Mouse (Mus musculus) gonadal fat pad, adult 2 months (tissue): ENCODE measurements around the gene 2510039O18Rik. TPM values are rescaled to one million over a fixed set of nuclear protein-coding genes. Genes with fewer than 3 reads are reported as not detected.

ENCODE experiments used
- DNase-seq: peaks from one replicate; pipeline ENCODE4 v3.0.0-alpha.2; 2012; ENCODE audit warnings: low read depth
- polyA plus RNA-seq: library from polyadenylated mRNA; depleted of rRNA; stranded (reverse); fragments of >200 nt; gene quantifications from 2 replicates; pipeline ENCODE4 v1.2.3, GENCODE M21; 2012

2510039O18Rik gene
- polyA plus RNA-seq, 1 experiment: 67.2 TPM

DNA sequence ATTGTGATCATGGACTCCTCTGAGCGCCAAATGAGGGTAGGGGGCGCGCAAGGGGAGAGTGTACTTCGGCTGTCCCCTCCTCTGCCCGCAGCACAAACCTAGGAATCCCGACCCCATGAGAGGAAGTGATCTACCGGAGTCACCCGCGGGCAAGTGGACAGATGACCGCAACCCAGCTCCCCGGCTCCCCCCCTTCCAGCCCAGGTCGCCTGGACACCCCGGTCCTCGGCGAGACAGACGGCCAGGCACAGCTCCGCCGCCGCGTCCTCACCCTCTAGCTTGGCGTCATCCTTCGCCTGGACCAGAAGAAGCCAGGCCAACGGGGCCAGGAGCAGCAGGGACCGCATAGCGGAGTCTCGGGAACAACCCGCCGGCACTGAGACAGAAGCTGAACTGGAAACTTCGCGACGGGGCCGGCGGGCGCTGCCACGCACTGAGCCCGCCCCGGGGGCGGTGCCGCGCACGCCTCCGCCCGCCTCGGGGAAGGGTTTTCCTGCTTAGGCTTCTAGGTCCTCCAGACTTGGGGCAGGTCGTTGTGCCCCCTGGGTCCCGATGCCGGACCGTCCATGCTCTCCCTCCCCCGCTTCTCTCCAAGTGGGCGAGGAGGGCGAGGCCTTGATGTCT is 4.3 kb upstream of the 2510039O18Rik start, which contains the start of gene Plod1:
Gene Plod1 (minus strand): TSS at position 437 of the 624 bp plus-strand sequence.
- DNase-seq: no peak

DNA sequence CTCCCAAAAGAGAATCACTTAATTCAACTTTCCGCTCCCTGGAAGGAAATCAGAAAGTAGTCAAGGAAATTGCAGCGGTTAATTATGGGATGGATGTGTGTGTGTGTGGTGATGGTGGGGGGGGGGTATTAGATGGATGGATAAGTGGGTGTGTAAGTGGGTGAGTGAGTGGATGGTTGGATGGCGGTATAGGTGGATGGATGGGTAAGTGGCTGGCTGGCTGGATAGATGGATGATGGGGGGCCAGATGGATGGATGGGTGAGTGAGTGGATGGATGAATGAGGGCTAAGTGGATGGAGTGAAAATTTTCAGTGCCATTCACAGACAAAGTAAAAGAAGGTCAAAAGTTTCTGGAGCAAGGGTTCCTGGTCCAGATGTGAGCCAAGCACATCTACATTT is 3.7 kb upstream of the 2510039O18Rik start:
- DNase-seq: no peak

DNA sequence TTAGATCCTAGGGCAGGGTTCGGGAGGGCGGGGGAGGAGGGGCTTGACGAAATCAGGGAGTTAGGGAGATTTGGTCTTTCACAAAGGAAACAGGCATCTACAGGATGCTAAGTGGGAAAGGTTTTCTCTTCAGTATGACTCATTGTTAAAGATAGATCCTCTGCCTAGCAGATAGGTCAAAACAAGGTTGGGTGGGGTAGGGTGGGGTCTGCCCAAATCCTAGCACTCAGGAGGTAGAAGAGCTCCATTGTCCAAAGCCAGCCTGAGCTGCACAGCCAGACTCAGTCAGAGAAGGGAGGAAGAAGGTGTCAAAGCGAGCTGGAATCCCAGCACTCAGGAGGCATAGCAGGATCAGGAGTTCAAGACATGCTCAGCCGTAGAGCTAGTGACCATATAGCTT is 3.2 kb upstream of the 2510039O18Rik start:
- no peak for DNase-seq

DNA sequence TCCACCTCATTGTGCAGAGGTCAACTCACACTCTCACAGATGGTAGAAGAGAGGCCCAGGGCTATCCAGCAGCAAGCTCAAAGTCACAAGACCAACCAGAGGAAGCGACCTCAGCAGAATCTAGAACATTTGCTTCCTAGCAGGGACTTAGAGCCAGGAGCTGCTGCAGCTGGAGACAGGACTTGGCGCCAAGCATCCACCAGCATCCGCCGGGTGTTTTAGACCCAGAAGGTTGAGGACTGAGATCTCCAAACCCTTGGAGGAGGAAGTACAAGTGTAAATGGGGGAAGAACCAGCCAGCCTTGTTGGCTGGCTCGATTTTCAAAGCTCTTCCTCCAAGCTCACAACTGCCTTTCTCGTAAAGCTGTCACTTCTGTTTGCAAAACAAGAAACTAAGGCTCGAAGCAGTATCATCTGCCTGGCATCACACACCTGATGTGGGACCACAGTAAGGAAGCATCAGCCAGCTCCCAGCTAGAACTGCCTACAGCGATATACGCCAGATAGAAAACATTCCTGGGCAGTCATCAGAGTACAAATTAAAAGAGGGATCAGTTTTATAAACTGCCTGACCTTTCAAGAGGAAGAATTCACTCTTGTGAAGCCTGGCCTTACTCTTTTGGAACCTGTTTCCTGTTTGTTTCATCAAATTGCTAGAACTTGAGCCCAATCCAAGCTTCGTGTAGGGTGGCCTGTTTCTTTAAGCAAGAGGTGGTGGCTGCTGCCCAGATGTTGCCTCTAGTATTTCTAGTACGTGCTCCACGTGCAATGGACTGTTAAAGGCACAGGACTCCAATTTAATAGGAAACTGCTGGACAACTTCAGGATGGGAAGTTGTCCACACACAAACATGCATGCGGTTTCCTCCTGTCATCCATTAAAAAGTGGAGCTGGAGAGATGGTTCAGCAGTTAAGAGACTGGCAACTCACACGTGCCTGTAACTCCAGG is 2.3 kb upstream of the 2510039O18Rik start:
- DNase-seq: no peak

DNA sequence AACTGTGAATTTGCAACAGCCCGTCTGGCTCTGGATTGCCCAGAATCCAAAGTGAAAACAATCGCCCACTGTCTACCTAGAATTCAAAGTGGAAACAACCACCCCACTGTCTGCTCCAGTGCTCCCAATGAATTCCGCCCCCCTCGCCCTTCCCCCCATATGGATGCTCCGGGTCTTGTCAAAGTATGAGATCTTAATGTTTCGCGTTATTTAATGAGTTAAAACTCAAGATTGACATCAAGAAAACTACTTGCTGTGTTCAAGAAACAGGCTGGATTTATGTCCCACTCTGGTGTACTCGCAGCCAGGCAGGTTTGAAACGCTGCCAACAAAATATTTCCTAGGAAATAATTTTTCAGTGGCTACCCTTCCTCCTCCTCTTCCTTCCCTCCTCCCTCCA is 584 bp upstream of the 2510039O18Rik start:
- DNase-seq: no peak

DNA sequence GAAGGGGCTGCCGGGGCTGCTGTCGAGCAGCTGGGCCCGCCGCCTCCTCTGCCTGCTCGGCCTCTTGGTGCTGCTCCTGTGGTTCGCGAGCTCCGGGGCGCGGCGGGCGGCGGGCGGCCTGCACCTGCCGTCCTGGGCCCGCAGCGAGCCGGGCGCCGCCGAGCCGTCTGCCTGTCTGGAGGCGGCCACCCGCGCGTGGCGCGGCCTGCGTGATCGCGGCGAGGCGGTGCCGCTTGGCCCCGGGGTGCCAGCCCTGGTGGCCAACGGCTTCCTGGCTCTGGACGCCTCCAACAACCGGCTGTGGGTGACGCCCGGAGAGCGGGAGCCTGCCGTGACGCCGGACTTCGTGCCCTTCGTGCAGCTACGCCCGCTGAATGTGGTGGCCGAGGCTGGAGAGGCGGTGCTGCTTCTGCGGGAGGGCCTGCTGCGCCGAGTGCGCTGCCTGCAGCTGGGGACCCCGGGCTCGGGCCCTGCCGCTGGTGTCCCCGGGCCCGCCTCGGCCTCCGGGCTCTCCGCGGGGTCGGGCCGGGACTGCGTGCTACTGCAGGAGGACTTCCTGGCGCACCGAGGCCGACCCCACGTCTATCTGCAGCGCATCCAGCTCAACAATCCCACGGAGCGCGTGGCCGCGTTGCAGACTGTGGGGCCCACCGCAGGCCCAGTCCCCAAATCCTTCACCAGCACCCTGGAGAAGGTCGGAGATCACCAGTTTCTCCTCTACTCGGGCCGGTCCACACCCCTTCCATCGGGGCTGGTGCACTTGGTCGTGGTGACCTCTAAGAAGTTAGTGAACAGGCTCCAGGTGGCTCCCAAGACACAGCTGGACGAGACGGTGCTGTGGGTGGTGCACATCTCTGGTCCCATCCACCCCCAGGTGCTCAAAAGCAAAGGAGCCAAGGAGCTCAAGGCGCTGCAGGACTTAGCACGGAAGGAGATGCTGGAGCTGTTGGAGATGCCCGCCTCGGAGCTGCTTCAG is 638 bp downstream of the 2510039O18Rik start:
- no peak for DNase-seq

DNA sequence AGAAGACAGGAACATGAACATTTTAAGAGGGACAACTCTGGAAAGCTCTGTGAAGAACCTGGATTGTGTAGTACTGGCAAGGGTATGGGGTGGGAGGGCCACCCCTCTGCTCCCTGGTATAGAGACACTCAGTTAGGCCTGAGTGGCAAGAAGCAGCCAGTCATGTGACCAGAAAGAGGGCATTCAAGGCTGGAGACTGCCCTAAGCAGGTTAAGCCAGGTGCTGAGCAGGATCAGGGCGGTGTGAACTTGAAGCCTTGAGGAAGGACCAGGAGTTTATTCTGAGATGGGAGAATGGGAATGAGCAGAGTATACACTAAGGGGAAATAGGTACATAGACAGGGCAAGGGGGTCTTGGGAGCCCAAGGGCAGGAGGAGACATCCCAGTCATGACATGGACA is 2.3 kb downstream of the 2510039O18Rik start:
- DNase-seq: no peak

DNA sequence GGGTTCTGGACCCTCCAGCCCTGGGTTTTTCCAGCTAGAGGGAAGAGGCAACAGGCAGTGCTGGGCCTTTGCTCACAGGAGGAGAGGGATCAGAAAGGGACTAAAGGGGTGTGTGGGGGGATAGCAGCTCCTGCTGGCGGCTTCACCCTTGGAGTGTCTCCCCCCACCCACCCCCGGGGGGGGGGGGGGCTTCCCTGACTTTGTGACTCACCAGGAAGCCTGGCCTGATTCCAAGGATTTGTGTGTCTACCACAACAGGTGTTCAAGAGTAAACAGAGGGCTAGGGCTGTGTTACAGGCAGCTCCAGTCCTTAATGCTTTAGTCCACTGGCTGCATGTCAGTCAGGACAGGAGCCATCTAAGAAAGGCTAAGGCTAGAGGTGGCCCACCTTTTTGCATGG is 6.8 kb downstream of the 2510039O18Rik start:
- DNase-seq: no peak

DNA sequence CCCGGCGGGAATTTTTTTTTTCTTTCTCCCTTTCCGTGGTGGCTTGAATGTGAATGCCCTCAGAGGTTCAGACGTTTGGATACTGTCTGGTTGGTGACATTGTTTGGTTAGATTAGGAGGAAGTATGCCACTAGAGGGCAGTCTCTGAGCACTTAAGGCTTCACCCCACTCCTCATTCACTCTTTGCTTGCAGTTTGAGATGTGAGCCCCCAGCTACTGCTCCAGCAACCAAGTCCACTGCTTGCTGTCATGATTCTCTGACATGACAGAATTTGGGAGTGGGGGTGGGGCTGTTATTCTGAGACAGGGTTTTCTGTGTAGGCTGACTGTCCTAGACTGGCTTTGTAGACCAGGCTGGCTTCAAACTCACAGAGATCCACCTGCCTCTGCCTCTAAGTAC is 12.9 kb downstream of the 2510039O18Rik start:
- DNase-seq: no peak

DNA sequence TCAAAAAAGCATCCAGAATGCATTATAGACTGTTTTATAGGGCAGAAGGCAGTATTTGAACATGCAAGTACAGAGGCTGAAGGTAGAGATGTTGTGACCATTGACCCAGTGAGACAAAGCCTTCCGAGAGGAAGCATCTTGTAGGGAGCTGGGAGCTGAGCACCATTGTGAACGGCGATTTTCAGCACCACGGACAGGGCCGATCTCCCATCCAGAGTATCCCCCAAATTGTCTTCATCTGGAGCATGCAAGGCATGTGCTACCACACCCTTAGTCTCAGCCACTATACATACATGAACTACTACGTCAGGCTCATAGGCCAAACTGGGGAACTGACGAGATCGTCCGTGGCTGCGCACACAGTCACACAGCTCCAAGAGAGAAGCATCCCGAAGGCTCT is 16.4 kb downstream of the 2510039O18Rik start:
- DNase-seq: no peak

DNA sequence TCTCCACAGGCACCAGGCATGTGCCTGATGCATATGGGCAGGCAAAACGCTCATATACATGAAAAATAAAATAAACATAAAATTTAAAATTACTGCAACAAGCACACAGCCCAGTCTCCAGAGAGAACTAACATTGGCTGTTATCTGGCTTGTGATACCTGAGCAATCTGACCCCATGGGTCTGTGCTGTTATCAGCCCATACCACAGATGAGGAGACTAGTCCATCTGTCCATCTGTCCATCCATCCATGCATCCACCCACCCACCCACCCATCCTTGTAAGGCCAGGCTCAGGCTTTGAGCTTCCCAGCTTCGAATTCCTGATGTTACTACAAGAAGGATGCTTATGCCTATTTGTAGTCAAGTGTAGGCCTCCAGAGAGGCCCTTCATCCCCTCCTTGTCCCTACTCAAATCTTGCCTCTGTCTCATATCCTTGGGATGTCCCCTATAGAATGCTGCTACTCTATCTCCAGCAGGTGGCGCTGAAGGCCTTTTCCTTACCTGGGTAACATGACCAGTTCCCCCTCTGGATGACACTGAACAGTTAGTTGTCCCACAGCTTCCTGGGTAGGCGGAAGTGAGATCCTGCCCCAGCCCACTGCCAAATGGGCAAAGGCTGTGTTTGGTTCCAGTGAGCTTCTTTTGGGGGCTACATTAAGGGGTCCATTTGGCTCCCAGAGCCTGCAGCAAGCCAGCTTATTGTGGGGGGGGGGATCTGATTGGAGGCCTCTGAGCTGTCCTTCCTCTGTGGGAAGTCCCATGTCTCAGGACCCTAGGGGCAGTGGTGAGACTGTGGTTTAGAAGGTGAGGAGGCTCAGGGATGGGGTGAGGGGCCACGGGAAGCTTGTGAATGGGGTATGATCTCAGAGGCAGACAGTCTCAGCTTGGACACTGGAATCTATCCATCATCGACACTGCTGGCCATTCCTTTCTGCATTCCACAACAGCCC is 19.5 kb downstream of the 2510039O18Rik start:
- no peak for DNase-seq

DNA sequence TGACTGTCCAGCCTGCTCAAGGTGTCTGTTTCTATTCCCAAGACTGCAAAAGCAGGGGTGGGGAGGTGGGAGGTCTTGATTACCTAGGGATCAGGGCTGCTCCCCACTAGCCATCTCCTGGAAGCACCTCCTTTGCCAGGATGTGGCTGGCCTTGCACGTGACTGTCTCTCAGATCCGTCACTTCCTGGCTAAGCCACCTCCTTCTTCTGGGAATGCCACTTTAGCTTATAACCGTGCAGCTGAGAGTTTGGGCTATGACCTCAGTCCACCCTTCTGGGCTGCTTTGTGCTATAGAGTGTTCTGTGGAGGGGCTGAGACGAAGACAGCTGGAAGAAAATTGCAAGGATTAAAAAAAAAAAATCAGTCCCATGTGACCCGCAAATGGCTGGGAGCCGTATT is 22.1 kb downstream of the 2510039O18Rik start:
- DNase-seq: no peak

DNA sequence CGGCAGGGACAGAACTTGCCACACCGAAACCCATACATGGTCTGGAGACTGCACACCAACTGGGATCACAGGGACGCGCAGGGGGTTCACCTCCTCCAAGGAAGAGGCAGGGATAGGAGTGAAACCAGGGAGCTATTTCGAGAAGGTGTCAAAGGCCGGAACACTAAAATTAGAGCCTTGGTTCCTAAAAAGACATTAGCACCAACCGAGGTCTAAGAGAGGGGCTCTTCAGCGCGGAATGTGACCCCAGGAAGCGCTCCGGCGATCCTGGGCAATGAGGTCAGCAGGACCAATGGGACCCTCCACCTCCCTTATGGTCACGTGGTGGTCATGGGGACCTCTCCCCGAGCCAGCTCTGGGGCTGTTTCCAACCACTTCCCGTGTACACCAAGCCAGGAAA is 22.9 kb downstream of the 2510039O18Rik start:
- no peak for DNase-seq

DNA sequence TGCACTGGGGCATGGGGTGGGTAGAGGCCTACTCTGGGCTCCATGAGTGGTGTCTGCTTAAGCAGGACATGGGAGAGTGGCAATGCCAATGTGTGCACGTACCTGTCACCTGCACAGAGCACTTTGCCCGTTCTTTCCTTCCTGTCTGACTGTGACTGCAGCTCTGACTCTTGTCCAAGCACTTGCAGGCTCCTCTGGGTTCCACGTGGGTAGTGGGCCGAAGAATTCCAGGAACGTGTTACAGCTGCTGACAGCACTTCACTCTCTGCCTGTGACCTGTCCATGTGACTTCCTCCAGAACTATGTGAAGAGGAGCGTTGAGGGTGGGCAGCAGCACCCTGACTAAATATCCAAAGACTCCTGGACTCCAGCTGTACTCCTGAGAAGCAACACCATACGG is 25.0 kb downstream of the 2510039O18Rik start:
- DNase-seq: no peak

DNA sequence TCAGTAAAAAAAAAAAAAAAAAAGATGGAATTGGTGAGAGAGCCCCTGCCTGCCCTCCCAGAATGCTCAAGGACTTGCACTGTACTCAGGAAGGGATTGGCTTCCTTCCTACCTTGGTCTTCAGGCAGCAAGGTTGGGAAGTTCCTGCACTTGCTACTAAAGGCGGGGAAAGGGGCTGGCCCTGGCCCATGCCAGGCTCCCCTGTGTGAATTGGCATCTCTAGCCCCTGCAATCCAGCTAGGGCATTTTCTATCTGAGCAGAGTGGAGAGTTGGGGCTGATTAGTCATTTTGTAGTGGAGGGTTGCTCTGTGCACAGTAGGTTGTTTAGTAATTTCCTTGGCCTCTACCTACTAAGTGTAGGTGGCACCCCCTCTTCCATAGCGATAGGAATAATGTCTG is 28.1 kb downstream of the 2510039O18Rik start:
- DNase-seq: no peak

DNA sequence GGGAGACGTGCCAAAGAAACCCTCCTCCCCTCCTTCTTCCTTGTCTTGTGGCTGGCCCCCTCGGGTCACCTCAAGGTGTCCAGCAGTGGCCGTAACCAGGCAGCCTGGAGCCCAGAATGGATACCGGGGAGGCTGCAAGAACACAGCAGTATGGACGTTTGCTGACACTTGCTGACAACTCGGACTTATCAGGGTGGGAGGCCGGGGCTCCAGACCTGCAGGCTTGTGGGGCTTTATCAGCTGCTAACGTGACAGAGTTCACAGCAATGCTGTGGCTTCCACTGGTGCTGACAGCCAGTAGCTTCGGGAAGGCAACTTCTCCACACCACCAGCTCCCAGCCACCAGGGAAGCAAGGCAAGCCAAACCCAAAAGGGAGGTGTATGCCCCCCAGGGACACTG is 28.6 kb downstream of the 2510039O18Rik start:
- no peak for DNase-seq

DNA sequence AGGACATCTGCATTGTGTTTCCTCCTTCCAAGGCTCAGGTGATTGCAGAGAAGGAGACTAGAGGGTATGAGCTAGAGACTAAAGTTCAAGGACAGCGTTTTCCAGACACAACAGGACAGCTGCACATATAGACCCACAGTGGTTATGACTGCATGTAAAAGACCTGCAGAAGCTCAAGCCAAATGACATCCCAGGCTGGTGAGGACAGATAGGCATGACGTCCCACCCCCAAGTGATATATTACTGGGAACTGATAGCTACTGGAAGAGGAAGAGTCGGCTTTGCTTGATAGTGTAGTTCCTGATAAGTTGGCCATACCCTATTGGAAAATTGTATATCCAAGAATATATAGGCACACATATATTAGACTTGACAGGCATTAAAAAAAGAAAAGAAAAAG is 35.5 kb downstream of the 2510039O18Rik start:
- no peak for DNase-seq

DNA sequence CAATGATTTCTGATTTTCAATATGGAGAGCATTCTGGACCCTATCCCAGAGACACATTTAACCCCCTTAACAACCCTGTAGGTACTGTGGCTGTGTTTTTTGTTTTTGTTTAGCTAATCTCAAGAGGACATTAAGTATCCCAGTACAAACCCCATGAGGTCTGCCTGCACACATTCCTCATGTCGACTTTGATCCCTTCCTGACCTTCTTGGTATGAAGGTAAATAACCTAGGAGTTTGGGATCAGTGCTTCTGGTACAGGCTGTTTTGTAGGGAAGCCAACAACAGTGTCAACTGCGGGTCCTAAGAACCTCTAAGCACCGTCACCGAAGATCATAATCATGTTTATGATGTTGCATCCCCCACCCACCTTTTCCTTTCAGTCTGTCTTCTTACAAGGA is 37.0 kb downstream of the 2510039O18Rik start:
- DNase-seq: no peak

DNA sequence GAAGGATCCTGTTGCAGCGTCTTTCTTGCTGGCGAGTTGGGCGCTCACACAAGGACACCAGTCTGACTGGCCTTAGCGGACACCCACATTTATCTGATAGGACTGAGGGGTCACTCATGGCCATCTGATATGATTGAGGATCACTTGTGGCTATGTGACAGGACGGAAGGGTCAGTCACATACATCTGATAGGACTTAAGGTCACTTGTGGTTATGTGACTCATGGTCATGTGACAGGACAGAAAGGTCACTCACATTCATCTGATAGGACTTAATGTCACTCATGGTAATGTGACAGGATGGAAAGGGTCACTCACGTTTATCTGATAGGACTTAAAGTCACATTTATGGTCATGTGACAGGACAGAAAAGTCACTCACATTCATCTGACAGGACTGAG is 37.7 kb downstream of the 2510039O18Rik start:
- DNase-seq: no peak

DNA sequence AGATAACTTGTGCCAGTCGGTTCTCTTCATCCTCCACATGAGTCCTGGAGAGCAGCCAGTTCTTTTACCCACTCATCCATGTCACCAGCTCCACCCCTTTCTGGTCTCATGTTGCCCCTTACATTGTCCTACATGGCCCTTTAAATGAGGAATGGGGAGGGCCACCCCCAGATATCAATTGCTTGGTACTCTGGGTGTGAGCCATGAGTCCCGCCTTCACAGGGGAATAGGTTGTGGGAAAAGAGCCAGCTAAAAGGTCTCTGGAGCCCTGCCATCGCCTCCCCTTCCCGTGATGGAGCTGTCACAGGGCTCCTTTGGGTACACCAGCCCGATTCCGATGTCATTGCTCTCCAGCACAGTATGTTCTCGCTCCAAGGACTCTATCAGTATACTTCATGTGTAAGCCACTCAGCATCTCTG is 38.8 kb downstream of the 2510039O18Rik start:
- no peak for DNase-seq
